Mouse (Mus musculus) C2C12 (cell line): ENCODE results near the gene Cic. TPM values are rescaled to one million over a fixed set of nuclear protein-coding genes. Genes with fewer than 3 reads are reported as not detected.

Experiments used
- H3K27me3 ChIP-seq: one replicate; pipeline ENCODE4 v1.6.1; 2011; ENCODE audit not compliant: control insufficient read depth, insufficient read depth, insufficient read length
- H3K36me3 ChIP-seq: one replicate; pipeline ENCODE4 v1.6.1; 2011; ENCODE audit not compliant: control insufficient read depth, insufficient read depth
- H3K4me3 ChIP-seq: one replicate; pipeline ENCODE4 v1.5.1; 2011; ENCODE audit warnings: mild to moderate bottlenecking, control low read depth; ENCODE audit not compliant: poor library complexity, insufficient read depth, severe bottlenecking
- H3K79me2 ChIP-seq: one replicate; pipeline ENCODE4 v1.6.1; 2011; ENCODE audit not compliant: control insufficient read depth, insufficient read depth
- H3K79me3 ChIP-seq: one replicate; pipeline ENCODE4 v1.6.1; 2011; ENCODE audit warnings: low read depth, control low read depth
- H3ac ChIP-seq: one replicate; pipeline ENCODE3; 2011; ENCODE audit warnings: low read depth; ENCODE audit not compliant: control insufficient read depth, insufficient read length
- CEBPB ChIP-seq: IDR thresholded peaks from one replicate; pipeline ENCODE4 v1.6.1; 2011; ENCODE audit warnings: low read depth, mild to moderate bottlenecking, control low read depth, moderate library complexity
- CTCF ChIP-seq: IDR thresholded peaks from one replicate; pipeline ENCODE4 v1.5.1; 2011; ENCODE audit not compliant: control insufficient read depth, insufficient read depth, insufficient read length
- FOSL1 ChIP-seq: IDR thresholded peaks from one replicate; pipeline ENCODE4 v1.8.0; 2011; ENCODE audit warnings: mild to moderate bottlenecking, low read length; ENCODE audit not compliant: poor library complexity, insufficient read depth, severe bottlenecking
- MAX ChIP-seq: IDR thresholded peaks from one replicate; pipeline ENCODE4 v1.6.1; 2011; ENCODE audit warnings: mild to moderate bottlenecking, control low read depth
- MYOD1 ChIP-seq: IDR thresholded peaks from one replicate; pipeline ENCODE4 v1.6.1; 2011; ENCODE audit warnings: low read depth; ENCODE audit not compliant: control insufficient read depth, insufficient read length
- MYOG ChIP-seq: IDR thresholded peaks from one replicate; pipeline ENCODE4 v1.6.1; 2011; ENCODE audit not compliant: control insufficient read depth, insufficient read length; ENCODE audit errors: extremely low read depth
- USF1 ChIP-seq: IDR thresholded peaks from one replicate; pipeline ENCODE4 v1.6.1; 2011; ENCODE audit warnings: low read depth, mild to moderate bottlenecking, control low read depth, moderate library complexity
- polyA plus RNA-seq: library from polyadenylated mRNA; unstranded; fragments of >200 nt; fragmentation: generic; extraction: Trizol; gene quantifications from one replicate; pipeline ENCODE4 v1.2.1, GENCODE M21; 2012; ENCODE audit warnings: missing spikeins

Cic gene
- polyA plus RNA-seq, 1 experiment: 79.5 TPM

DNA sequence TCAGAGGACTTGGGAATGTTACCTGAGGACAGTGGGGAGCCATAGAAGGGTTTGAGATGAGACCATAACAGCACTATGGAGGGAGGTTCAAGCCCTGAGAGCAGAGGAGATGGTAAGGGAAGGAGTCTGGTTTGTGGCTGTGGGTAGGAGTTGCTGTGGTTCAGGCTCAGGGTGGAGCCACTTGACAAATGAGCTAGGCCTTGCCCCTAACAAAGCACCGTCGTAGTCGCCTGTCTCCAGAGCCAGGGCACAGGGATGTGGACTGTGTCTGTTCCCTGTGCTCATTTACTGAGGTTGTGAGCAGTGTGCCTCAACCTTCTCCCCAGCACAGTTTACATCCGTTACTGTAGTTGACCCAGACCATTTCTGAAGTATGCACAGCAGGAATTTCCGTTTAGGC is 7.1 kb downstream of the Cic start:
- Histone ChIP-seq H3K79me2 (peaks cover 5% of the 10 kb centered on the region), H3ac (no peak overlapping the region), H3K27me3 (no peaks in the 10 kb centered on the region), H3K79me3 (peaks cover 2% of the 10 kb centered on the region), H3K36me3 (no peaks in the 10 kb centered on the region), H3K4me3 (no peak overlapping the region)
- TF ChIP-seq CTCF (no peak), CEBPB (no peak), MYOG (no peak), FOSL1 (no peak), MYOD1 (no peak), USF1 (no peak), MAX (no peak)

DNA sequence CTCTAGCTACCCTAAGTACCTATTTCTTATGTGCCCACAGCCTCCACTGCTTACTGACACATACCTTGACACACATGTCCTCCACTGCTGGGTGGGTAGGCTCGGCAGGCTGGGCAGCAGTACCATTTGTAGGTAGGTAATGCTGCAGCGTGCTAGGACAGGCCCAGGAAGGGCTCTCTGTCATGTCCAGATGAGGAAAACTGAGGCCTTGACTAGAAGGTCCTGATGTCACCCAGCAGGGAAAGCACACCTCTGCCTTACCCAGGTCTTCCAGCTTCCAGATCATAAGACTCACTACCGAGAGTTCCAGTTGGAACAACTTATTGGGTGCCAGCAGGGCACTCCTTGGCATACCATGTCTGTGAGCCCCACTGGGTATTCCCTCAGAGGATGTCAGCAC is 7.5 kb downstream of the Cic start:
- Histone ChIP-seq H3K79me3 (peaks cover 1% of the 10 kb centered on the region), H3ac (no peak overlapping the region), H3K4me3 (no peak overlapping the region), H3K36me3 (no peaks in the 10 kb centered on the region), H3K27me3 (no peaks in the 10 kb centered on the region), H3K79me2 (peaks cover 5% of the 10 kb centered on the region)
- no peak for TF ChIP-seq MYOG
- TF ChIP-seq FOSL1: no peak
- no peak for TF ChIP-seq CTCF
- no peak for TF ChIP-seq USF1
- TF ChIP-seq CEBPB: no peak
- no peak for TF ChIP-seq MAX
- TF ChIP-seq MYOD1: no peak

DNA sequence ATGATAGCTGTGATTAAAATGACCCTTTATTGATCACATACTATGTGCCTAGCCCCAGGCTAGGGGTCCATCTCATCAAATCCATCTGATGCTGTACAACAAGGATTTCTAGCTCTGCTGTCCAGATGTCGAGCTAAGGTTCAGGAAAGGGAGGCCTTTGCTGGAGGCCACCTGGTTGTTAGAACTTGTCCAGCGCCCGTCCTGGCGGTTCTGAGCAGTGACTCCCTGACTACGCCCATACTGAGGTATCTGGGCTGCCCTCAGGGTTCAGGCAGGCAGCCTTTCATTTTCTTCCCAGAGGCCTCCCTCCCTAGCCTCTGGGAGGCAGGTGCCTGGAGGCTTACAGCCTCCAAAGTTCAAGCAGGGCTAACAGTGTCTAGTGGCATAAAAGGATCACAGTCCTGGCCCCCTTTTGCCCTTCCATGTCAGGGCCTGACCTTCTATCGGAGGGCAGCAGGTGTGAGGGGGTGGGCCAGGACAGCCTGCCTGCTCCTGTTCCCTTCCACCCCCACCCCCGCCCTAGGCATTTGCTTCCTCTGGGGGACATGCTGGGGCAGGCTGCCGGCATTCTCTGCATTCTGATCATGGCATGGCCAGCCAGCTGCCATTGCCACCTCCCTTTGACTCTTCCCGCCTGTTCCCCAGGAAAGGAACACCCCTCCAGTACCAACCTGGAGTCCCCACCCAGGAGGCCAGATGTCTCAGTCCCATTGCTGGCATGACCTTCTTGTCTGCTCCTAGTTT is 8.2 kb downstream of the Cic start:
- TF ChIP-seq MYOG (no peak), USF1 (no peak), MYOD1 (no peak), CEBPB (no peak), MAX (no peak), CTCF (no peak)
- H3ac ChIP-seq: no peak overlapping the region
- no peaks in the 10 kb centered on the region for H3K36me3 ChIP-seq
- H3K4me3 ChIP-seq: no peak overlapping the region
- H3K79me3 ChIP-seq: no peaks in the 10 kb centered on the region
- peaks cover 5% of the 10 kb centered on the region for H3K79me2 ChIP-seq
- H3K27me3 ChIP-seq: no peaks in the 10 kb centered on the region

DNA sequence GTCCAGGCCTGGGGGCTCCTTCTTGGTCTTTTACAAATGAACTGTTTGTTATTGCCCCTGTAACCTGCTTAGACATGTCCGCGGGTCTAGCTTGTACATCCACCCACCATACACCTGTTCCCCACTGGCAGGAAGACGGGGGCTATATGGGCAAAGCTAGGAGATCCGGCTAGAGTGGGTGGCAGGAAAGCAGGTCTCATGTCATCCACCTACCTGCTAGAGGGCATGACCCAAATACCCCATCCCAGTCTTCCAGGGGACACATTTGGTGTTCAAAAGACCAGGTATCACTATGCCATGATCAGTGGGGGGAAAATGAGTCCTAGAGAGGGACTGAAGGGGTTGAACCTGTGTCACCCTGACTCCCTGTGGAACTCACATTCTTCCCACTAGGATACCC is 9.9 kb downstream of the Cic start:
- Histone ChIP-seq H3K27me3 (no peaks in the 10 kb centered on the region), H3K4me3 (peak overlapping the region; percentile 36), H3ac (peak overlapping the region; percentile 43), H3K79me2 (peaks cover 5% of the 10 kb centered on the region), H3K36me3 (no peaks in the 10 kb centered on the region), H3K79me3 (peaks cover 2% of the 10 kb centered on the region)
- TF ChIP-seq MYOD1: no peak
- no peak for TF ChIP-seq CEBPB
- TF ChIP-seq MYOG: no peak
- no peak for TF ChIP-seq USF1
- no peak for TF ChIP-seq CTCF
- TF ChIP-seq MAX: no peak
- TF ChIP-seq FOSL1: no peak

DNA sequence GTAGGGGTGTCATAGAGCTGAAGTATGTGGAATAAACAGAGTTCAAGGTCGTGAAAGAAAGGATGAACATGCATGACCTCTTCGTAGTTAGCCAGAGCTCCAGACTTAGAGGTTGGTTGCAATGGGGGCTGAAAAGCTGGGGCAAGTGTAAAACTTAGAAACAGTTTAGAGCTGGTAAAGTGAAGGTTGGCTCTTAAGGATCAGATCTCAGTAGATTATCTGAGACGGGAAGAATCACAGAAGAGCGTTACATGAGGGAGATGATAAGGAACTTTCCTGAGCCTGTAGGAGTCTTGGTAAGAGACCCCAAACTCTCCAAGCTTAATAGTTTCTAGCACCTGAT is 10.5 kb downstream of the Cic start:
- Histone ChIP-seq H3K36me3 (no peaks in the 10 kb centered on the region), H3K79me3 (peaks cover 4% of the 10 kb centered on the region), H3ac (peak overlapping the region; percentile 43), H3K79me2 (peaks cover 10% of the 10 kb centered on the region), H3K27me3 (no peaks in the 10 kb centered on the region), H3K4me3 (peak overlapping the region; percentile 36)
- TF ChIP-seq CEBPB (no peak), CTCF (no peak), MYOG (no peak), USF1 (no peak), MAX (no peak)

DNA sequence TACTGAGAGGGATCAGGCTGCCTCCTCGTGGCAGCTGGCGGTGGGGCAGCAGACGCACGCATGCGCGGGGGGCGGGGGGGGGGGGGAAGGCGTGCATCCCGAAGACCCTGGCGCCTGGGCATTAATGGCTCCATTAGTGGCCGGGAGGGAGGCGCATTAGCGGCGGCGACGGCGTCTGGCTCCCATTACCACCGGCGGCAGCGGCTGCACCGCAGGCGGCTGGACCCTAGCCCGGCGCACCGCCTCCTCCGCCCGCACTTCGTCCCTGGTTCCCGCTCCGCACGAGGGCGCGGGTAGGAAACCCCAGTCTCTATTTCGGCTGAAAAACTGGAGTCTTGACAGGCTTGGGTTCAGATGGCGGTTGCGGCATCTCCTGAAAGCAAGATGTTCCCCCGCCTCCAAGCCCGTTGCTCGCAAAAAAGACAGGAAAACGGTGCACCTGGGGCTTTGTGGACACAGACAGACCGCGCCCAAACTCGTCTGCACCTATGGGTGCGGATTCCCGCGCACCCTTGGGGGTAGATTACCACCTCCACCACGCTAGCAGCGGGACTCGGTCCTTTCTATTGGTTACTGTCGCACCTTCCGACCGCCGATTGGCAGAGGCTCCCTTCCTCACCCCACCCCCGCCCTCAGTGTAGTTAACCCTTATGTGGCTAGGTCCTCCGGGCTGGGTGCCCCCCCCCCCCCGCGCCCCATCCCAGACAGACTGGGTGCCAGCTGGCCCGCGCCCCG is 11.0 kb downstream of the Cic start:
- no peaks in the 10 kb centered on the region for H3K36me3 ChIP-seq
- H3ac ChIP-seq: peak overlapping the region; percentile 75
- no peaks in the 10 kb centered on the region for H3K27me3 ChIP-seq
- H3K4me3 ChIP-seq: peak overlapping the region; percentile 36
- peaks cover 10% of the 10 kb centered on the region for H3K79me3 ChIP-seq
- TF ChIP-seq MAX: no peak
- peak; percentile 32 for TF ChIP-seq CTCF
- H3K79me2 ChIP-seq: peaks cover 15% of the 10 kb centered on the region
